Mouse (Mus musculus) myocyte (in vitro differentiated cells): ENCODE measurements around the gene Cblb.

ENCODE experiments used
- CEBPB ChIP-seq: IDR thresholded peaks from 2 replicates; pipeline ENCODE4 v1.6.1; 2011; ENCODE audit warnings: mild to moderate bottlenecking, moderate library complexity; ENCODE audit not compliant: poor library complexity, insufficient read depth, severe bottlenecking
- MAX ChIP-seq: IDR thresholded peaks from one replicate; pipeline ENCODE4 v1.6.1; 2011; ENCODE audit warnings: low read depth, mild to moderate bottlenecking, control low read depth
- MYOG ChIP-seq, 3 experiments: IDR thresholded peaks; one replicate each; pipeline ENCODE4 v1.6.1; 2011; ENCODE audit warnings: control low read depth in 2 of 3, low read depth in 2 of 3, mild to moderate bottlenecking in 2 of 3; ENCODE audit not compliant: insufficient read length in 2 of 3, control insufficient read depth in 1 of 3, insufficient read depth in 1 of 3
- POLR2A ChIP-seq: IDR thresholded peaks from one replicate; pipeline ENCODE4 v1.6.1; 2011; ENCODE audit warnings: low read depth, mild to moderate bottlenecking, control low read depth, moderate library complexity; ENCODE audit not compliant: insufficient read length
- POLR2AphosphoS2 ChIP-seq: IDR thresholded peaks from one replicate; pipeline ENCODE4 v1.6.1; 2011; ENCODE audit warnings: low read depth, control low read depth; ENCODE audit not compliant: insufficient read length
- SRF ChIP-seq: IDR thresholded peaks from one replicate; pipeline ENCODE4 v1.6.1; 2011; ENCODE audit warnings: low read depth; ENCODE audit not compliant: control insufficient read depth, insufficient read length
- TCF12 ChIP-seq: IDR thresholded peaks from one replicate; pipeline ENCODE4 v1.6.1; 2011; ENCODE audit warnings: mild to moderate bottlenecking, control low read depth; ENCODE audit not compliant: poor library complexity, insufficient read depth, severe bottlenecking
- USF1 ChIP-seq: IDR thresholded peaks from one replicate; pipeline ENCODE4 v1.6.1; 2011; ENCODE audit warnings: low read depth, mild to moderate bottlenecking, control low read depth, moderate library complexity

DNA sequence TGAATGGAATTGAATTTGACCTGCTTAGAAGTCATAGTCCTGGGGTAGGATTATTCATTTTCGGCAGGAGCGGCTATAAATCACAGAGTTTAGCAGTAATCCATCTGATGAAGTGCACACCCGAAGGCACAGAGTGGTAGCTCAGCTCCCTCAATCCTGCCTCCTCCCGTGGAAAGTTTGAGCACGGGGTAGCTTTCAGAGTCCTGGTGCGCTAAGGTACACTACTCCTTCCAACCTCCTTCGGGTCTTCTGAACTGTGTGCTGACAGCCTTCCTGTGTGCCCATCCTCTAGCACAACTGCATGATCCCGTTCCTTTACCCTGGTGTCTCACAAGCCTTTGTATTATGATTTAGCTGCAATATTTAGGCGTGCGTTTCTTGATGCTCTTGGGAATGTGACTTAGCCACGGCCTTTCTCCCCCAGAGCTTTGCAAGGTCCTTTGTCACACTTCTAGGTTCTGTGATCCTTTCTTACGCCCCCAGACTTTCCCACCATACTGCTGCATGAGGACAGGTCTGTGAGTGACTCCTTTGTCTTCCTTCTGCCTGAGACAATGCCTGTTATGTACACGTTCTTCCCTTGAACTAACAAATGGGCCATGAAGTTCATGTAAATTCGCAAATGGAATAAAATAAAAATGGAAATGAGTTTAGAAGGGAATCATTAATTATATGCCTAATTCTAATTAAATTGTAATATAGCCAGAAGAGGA, 11.8 kb downstream of the Cblb start:
- TF ChIP-seq TCF12 (no peak), POLR2A (no peak), MYOG (IDR thresholded peaks at IDR 0.05; ENCODE audit: control insufficient read depth in 1 of 3, insufficient read depth in 1 of 3, insufficient read length in 2 of 3, low read depth in 2 of 3) (no peak), POLR2AphosphoS2 (no peak), USF1 (no peak), CEBPB (no peak), SRF (no peak), MAX (no peak)
